Mouse (Mus musculus): ENCODE results near the gene Ubc. TPM values are rescaled to one million over a fixed set of nuclear protein-coding genes. Genes with fewer than 3 reads are reported as not detected.

Gene Ubc
- polyA plus RNA-seq, 1 experiment from 2014 or later: 840 TPM

GRCm38 (mm10) chr5:125411972-125412530 is 22.0 kb upstream of the Ubc start:
- Histone ChIP-seq H3K4me1 (replicated peaks) (peaks cover 18% of the 10 kb centered on the region), H3K9ac (no peak overlapping the region), H3K27ac (ENCODE audit: poor library complexity, severe bottlenecking) (no peak overlapping the region), H3K9me3 (replicated peaks) (no peaks in the 10 kb centered on the region), H3K4me2 (no peak overlapping the region), H3K4me3 (no peak overlapping the region), H3K27me3 (replicated peaks) (no peaks in the 10 kb centered on the region), H3K36me3 (peaks cover 36% of the 10 kb centered on the region)
- 60% methylated on average over 5 of the region's 5 CpGs for WGBS
- ATAC-seq (ENCODE audit: insufficient number of reproducible peaks, low FRiP score): no peak

GRCm38 (mm10) chr5:125409348-125410090 is 19.5 kb upstream of the Ubc start:
- H3K27me3 ChIP-seq (replicated peaks): no peaks in the 10 kb centered on the region
- no peak overlapping the region for H3K9ac ChIP-seq
- H3K4me3 ChIP-seq: peak overlapping the region; percentile 44
- H3K4me2 ChIP-seq: peak overlapping the region; percentile 58
- H3K9me3 ChIP-seq (replicated peaks): no peaks in the 10 kb centered on the region
- H3K36me3 ChIP-seq: peaks cover 11% of the 10 kb centered on the region
- peaks cover 23% of the 10 kb centered on the region for H3K4me1 ChIP-seq (replicated peaks)
- ATAC-seq (ENCODE audit: insufficient number of reproducible peaks, low FRiP score): no peak
- WGBS: 7% methylated on average over 20 of the region's 20 CpGs
- no peak overlapping the region for H3K27ac ChIP-seq (ENCODE audit: poor library complexity, severe bottlenecking)

DNA sequence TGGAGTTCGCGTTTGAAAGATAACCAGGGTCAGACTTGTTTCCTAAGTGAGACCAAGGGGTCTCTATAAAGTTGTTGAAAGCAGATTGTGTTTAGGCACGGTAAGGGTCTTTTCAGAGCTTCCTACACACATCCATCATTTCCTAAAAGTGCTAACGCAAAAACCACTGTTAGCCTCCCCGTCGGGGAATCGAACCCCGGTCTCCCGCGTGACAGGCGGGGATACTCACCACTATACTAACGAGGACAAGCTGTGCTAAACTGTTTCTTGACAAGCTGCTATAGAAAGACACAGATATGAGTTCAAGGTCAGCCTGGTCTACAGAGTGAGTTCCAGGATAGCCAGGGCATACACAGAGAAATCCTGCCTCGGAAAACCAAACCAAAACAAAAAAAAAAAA is 18.8 kb upstream of the Ubc start:
- peaks cover 23% of the 10 kb centered on the region for H3K4me1 ChIP-seq (replicated peaks)
- H3K4me3 ChIP-seq: peak overlapping the region; percentile 44
- peak; percentile 65 for ATAC-seq (ENCODE audit: insufficient number of reproducible peaks, low FRiP score)
- no peaks in the 10 kb centered on the region for H3K27me3 ChIP-seq (replicated peaks)
- H3K9ac ChIP-seq: no peak overlapping the region
- no peaks in the 10 kb centered on the region for H3K9me3 ChIP-seq (replicated peaks)
- WGBS: 2% methylated on average over 13 of the region's 13 CpGs
- peak overlapping the region; percentile 58 for H3K4me2 ChIP-seq
- peaks cover 4% of the 10 kb centered on the region for H3K36me3 ChIP-seq
- no peak overlapping the region for H3K27ac ChIP-seq (ENCODE audit: poor library complexity, severe bottlenecking)

- H3K9ac ChIP-seq: no peak overlapping the region
- H3K36me3 ChIP-seq: no peaks in the 10 kb centered on the region
- H3K4me1 ChIP-seq (replicated peaks): peaks cover 25% of the 10 kb centered on the region
- no peaks in the 10 kb centered on the region for H3K9me3 ChIP-seq (replicated peaks)
- H3K4me2 ChIP-seq: no peak overlapping the region
- ATAC-seq (ENCODE audit: insufficient number of reproducible peaks, low FRiP score): no peak
- H3K27me3 ChIP-seq (replicated peaks): no peaks in the 10 kb centered on the region
- H3K27ac ChIP-seq (ENCODE audit: poor library complexity, severe bottlenecking): no peak overlapping the region
- no peak overlapping the region for H3K4me3 ChIP-seq
- 63% methylated on average over 14 of the region's 14 CpGs for WGBS
Measured at GRCm38 (mm10) chr5:125407910-125408575, 18.0 kb upstream of the Ubc start.

GRCm38 (mm10) chr5:125407020-125407830 is 17.2 kb upstream of the Ubc start:
- Histone ChIP-seq H3K36me3 (no peaks in the 10 kb centered on the region), H3K9me3 (replicated peaks) (no peaks in the 10 kb centered on the region), H3K4me1 (replicated peaks) (peaks cover 26% of the 10 kb centered on the region), H3K9ac (peak overlapping the region; percentile 72; the same call in 1 of the 2 replicates), H3K4me3 (peak overlapping the region; percentile 67), H3K27me3 (replicated peaks) (no peaks in the 10 kb centered on the region), H3K4me2 (peak overlapping the region; percentile 77), H3K27ac (ENCODE audit: poor library complexity, severe bottlenecking) (peak overlapping the region; percentile 72; the same call in 1 of the 2 replicates)
- no peak for ATAC-seq (ENCODE audit: insufficient number of reproducible peaks, low FRiP score)
- 54% methylated on average over 13 of the region's 13 CpGs for WGBS

- peak overlapping the region; percentile 72 for H3K9ac ChIP-seq
- H3K27me3 ChIP-seq (replicated peaks): no peaks in the 10 kb centered on the region
- H3K4me2 ChIP-seq: peak overlapping the region; percentile 77
- peak overlapping the region; percentile 67 for H3K4me3 ChIP-seq
- H3K9me3 ChIP-seq (replicated peaks): no peaks in the 10 kb centered on the region
- ATAC-seq (ENCODE audit: insufficient number of reproducible peaks, low FRiP score): peak; percentile 48
- H3K4me1 ChIP-seq (replicated peaks): peaks cover 26% of the 10 kb centered on the region
- H3K36me3 ChIP-seq: no peaks in the 10 kb centered on the region
- WGBS: 4% methylated on average over 20 of the region's 20 CpGs
- peak overlapping the region; percentile 72 for H3K27ac ChIP-seq (ENCODE audit: poor library complexity, severe bottlenecking)
Measured at GRCm38 (mm10) chr5:125406322-125407016, 16.5 kb upstream of the Ubc start.

GRCm38 (mm10) chr5:125405546-125406248 is 15.7 kb upstream of the Ubc start:
- ATAC-seq (ENCODE audit: insufficient number of reproducible peaks, low FRiP score): peak; percentile 66
- Histone ChIP-seq H3K27me3 (replicated peaks) (no peaks in the 10 kb centered on the region), H3K4me3 (peak overlapping the region; percentile 67), H3K9ac (peak overlapping the region; percentile 72), H3K4me2 (peak overlapping the region; percentile 77), H3K9me3 (replicated peaks) (no peaks in the 10 kb centered on the region), H3K4me1 (replicated peaks) (peaks cover 26% of the 10 kb centered on the region), H3K36me3 (no peaks in the 10 kb centered on the region), H3K27ac (ENCODE audit: poor library complexity, severe bottlenecking) (peak overlapping the region; percentile 89)
- under 1% methylated on average over 31 of the region's 31 CpGs for WGBS

DNA sequence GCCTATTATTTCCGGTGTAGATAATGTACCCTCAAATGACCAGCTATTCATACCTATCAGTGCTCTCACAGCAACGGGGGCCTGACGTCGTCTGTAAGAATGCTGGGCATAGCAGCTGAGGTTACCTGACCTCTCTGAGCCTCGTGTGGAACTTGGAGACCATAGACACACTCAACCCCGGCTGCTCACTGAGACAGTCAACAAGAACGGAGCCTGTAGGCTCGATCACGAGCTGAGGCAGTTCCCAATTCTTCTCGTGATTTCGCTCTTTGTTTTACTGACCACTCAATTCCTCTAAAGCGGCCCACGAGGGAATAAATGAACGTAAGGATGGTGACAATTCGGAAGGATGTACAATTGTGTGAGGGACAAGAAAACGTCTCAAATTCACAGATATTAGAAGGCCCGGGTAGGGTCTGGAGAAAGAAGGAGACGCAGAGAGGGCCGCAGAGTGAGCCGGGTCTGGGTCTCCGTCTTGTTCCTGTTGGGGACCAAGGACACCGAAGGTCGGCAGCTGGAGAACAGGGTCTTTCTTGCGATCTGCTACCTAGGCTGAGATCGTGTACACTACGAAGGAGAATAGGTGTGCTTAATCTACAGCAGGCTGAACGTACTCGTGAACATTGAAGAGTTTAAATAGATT is 15.0 kb upstream of the Ubc start:
- ATAC-seq (ENCODE audit: insufficient number of reproducible peaks, low FRiP score): peak; percentile 34
- Histone ChIP-seq H3K27ac (ENCODE audit: poor library complexity, severe bottlenecking) (peak overlapping the region; percentile 89), H3K36me3 (no peaks in the 10 kb centered on the region), H3K9ac (peak overlapping the region; percentile 60), H3K27me3 (replicated peaks) (no peaks in the 10 kb centered on the region), H3K9me3 (replicated peaks) (no peaks in the 10 kb centered on the region), H3K4me1 (replicated peaks) (peaks cover 22% of the 10 kb centered on the region), H3K4me3 (peak overlapping the region; percentile 67), H3K4me2 (peak overlapping the region; percentile 77)
- WGBS: under 1% methylated on average over 28 of the region's 28 CpGs

- no peaks in the 10 kb centered on the region for H3K9me3 ChIP-seq (replicated peaks)
- no peaks in the 10 kb centered on the region for H3K36me3 ChIP-seq
- H3K4me1 ChIP-seq (replicated peaks): peaks cover 17% of the 10 kb centered on the region
- no peaks in the 10 kb centered on the region for H3K27me3 ChIP-seq (replicated peaks)
- WGBS: 1% methylated on average over 7 of the region's 7 CpGs
- peak overlapping the region; percentile 67 for H3K4me3 ChIP-seq
- peak overlapping the region; percentile 89 for H3K27ac ChIP-seq (ENCODE audit: poor library complexity, severe bottlenecking)
- H3K4me2 ChIP-seq: peak overlapping the region; percentile 77
- H3K9ac ChIP-seq: peak overlapping the region; percentile 60
- ATAC-seq (ENCODE audit: insufficient number of reproducible peaks, low FRiP score): no peak
Measured at GRCm38 (mm10) chr5:125404536-125404902, 14.5 kb upstream of the Ubc start.
